Mouse (Mus musculus) midbrain, embryonic 14.5 days (tissue): Measurements from ENCODE around the gene Creld1. TPM values are rescaled to one million over a fixed set of nuclear protein-coding genes. Genes with fewer than 3 reads are reported as not detected.

Experiments used
- ATAC-seq: fragments of 200-750 bp; cut with Nextera tagmentation; 2 replicates; pipeline ENCODE4 v1.8.0; 2017; ENCODE audit warnings: moderate number of reproducible peaks, moderate library complexity; ENCODE audit not compliant: low FRiP score, low TSS enrichment
- DNase-seq: peaks from one replicate; pipeline ENCODE4 v3.0.0-alpha.2; 2015
- H3K27ac ChIP-seq: fragments of 300-500 bp; sonication (generic); replicated peaks from 2 replicates; pipeline ENCODE4 v1.5.1; 2014; ENCODE audit warnings: mild to moderate bottlenecking, low read depth, low read length, moderate library complexity
- H3K27me3 ChIP-seq: fragments of 300-500 bp; sonication (generic); 2 replicates; pipeline ENCODE4 v1.6.1; 2014; ENCODE audit warnings: low read length, control low read depth, mixed read lengths; ENCODE audit not compliant: control insufficient read depth, insufficient read depth
- H3K36me3 ChIP-seq: fragments of 300-500 bp; sonication (generic); 2 replicates; pipeline ENCODE4 v1.6.1; 2014; ENCODE audit warnings: low read length, control low read depth; ENCODE audit not compliant: control insufficient read depth, insufficient read depth
- H3K4me1 ChIP-seq: fragments of 300-500 bp; sonication (generic); 2 replicates; pipeline ENCODE4 v1.6.1; 2014; ENCODE audit warnings: mild to moderate bottlenecking, antibody characterized with exemption, low read length, control low read depth; ENCODE audit not compliant: control insufficient read depth, insufficient read depth
- H3K4me2 ChIP-seq: fragments of 300-500 bp; sonication (generic); 2 replicates; pipeline ENCODE4 v1.6.1; 2014; ENCODE audit warnings: mild to moderate bottlenecking, low read length, moderate library complexity
- H3K4me3 ChIP-seq: fragments of 300-500 bp; sonication (generic); replicated peaks from 2 replicates; pipeline ENCODE4 v1.5.1; 2014; ENCODE audit warnings: low read depth, low read length
- H3K9ac ChIP-seq: fragments of 300-500 bp; sonication (generic); replicated peaks from 2 replicates; pipeline ENCODE4 v1.6.1; 2014; ENCODE audit warnings: mild to moderate bottlenecking, low read length, moderate library complexity
- H3K9me3 ChIP-seq: fragments of 300-500 bp; sonication (generic); 2 replicates; pipeline ENCODE4 v1.6.1; 2016; ENCODE audit warnings: low read length, control low read depth, mixed read lengths; ENCODE audit not compliant: control insufficient read depth
- WGBS: fragments of 180-500 bp; shearing (Covaris S2); extraction: QIAGEN DNeasy Blood & Tissue Kit; methylation state at CpG from one replicate; pipeline ENCODE4 v1.1.7; 2014; 5-methylcytosine and 5-hydroxymethylcytosine counted together
- polyA plus RNA-seq: library from polyadenylated mRNA; unstranded; fragments of >200 nt; fragmentation: Nextera tagmentation; extraction: Ambion mirVana; gene quantifications from 2 replicates; pipeline ENCODE4 v1.2.1, GENCODE M21; 2014

The Creld1 gene
- polyA plus RNA-seq, 1 experiment from 2014 or later = 51.1 TPM

DNA sequence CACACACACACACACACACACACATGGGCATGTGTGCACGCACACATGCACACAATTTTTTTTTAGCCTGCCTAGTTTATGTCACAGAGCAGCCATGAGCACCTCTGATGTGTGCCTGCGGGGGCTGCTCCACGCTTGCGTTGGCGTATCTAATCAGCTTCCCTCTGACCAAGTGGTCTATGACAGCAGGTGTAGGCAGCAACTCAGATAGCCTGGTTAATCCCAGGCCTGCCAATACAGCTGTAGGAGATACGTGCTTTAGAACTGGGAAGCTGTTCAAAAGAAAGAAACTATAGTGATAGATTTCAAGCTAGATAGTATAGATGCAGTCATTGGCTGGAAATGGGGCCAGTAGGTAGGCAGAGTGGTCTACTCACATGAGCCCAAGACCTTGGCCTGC is 9.4 kb upstream of the Creld1 start:
- H3K4me2 ChIP-seq = no peak overlapping the region
- H3K4me1 ChIP-seq = peaks cover 7% of the 10 kb centered on the region
- no peak overlapping the region for H3K4me3 ChIP-seq
- H3K9me3 ChIP-seq = no peaks in the 10 kb centered on the region
- H3K27ac ChIP-seq = no peak overlapping the region
- H3K9ac ChIP-seq = no peak overlapping the region
- WGBS = 75% methylated on average over 6 of the region's 6 CpGs
- no peak for DNase-seq
- H3K36me3 ChIP-seq = no peaks in the 10 kb centered on the region
- peaks cover 20% of the 10 kb centered on the region for H3K27me3 ChIP-seq
- no peak for ATAC-seq

GRCm38 (mm10) chr6:113477353-113477752 is 5.7 kb upstream of the Creld1 start:
- DNase-seq (no peak), ATAC-seq (no peak)

DNA sequence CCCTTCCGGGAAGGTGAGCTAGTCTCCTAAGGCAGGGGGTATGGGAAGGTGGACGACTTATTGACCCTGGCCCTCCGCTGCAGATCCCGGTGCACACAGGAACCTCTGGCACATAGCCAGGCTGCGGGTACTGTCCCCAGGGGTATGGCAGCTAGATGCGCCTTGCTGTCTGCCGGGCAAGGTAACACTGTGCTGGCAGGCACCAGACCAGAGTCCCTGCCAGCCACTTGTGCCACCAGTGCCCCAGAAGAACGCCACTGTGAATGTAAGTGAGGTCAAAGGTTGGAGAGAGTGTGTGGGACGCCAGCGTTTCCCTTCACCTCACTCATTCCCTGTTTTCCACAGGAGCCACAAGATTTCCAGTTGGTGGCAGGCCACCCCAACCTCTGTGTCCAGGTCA is 4.2 kb upstream of the Creld1 start:
- Histone ChIP-seq H3K9ac (no peak overlapping the region), H3K36me3 (no peaks in the 10 kb centered on the region), H3K4me1 (peaks cover 5% of the 10 kb centered on the region), H3K27ac (no peak overlapping the region), H3K27me3 (no peaks in the 10 kb centered on the region), H3K4me3 (no peak overlapping the region), H3K9me3 (no peaks in the 10 kb centered on the region), H3K4me2 (no peak overlapping the region)
- WGBS = 79% methylated on average over 10 of the region's 10 CpGs
- no peak for DNase-seq
- ATAC-seq = no peak

More at GRCm38 (mm10) chr6:113477353-113477752, 5.7 kb upstream of the Creld1 start:
- no peaks in the 10 kb centered on the region for H3K36me3 ChIP-seq
- H3K4me3 ChIP-seq = no peak overlapping the region
- H3K27ac ChIP-seq = no peak overlapping the region
- 56% methylated on average over 7 of the region's 7 CpGs for WGBS
- no peak overlapping the region for H3K9ac ChIP-seq
- H3K9me3 ChIP-seq = no peaks in the 10 kb centered on the region
- H3K27me3 ChIP-seq = no peaks in the 10 kb centered on the region
- no peak overlapping the region for H3K4me2 ChIP-seq
- H3K4me1 ChIP-seq = peaks cover 2% of the 10 kb centered on the region

DNA sequence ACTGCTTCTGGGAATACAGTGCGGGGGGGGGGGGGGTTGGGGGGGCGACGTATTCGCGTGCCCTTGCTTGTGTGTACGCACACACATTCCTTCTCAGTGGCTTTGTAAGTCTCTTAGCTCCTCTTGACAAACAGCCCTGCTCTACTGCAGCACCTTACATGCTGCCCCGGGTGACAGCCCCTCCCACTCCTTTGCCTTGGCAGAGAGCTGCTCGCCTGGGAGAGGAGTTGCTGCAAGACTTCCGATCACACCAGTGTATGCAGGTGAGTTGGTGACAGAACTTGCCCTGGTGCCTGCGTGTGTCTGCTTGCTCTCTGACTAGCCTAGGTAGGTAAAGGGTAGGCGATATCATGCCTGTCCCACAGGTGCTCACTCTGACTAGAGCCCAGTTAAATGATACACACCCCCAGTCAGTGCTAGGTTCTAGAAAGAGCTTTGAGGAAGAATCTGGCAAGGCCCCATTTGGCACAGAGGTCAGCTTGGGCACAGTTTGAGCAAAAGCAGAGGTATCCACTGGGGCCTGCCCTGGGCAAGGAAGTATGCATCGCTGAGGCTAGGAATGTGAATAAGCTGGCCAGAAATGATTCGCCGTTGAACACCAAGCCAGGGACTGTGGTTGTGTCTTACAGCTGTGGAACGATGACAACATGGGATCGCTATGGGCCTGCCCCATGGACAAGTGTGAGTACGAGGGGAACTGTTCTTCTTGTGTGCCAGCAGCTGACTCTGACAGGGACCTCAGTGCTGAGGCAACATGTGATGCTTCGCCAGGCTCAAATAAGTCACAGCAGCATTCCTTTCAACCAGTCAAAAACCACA is 2.3 kb upstream of the Creld1 start:
- WGBS = 58% methylated on average over 18 of the region's 18 CpGs
- no peak overlapping the region for H3K4me2 ChIP-seq
- H3K9ac ChIP-seq = no peak overlapping the region
- no peak overlapping the region for H3K27ac ChIP-seq
- no peaks in the 10 kb centered on the region for H3K9me3 ChIP-seq
- no peak for DNase-seq
- H3K4me3 ChIP-seq = no peak overlapping the region
- no peak for ATAC-seq
- no peaks in the 10 kb centered on the region for H3K27me3 ChIP-seq
- peaks cover 18% of the 10 kb centered on the region for H3K4me1 ChIP-seq
- no peaks in the 10 kb centered on the region for H3K36me3 ChIP-seq

DNA sequence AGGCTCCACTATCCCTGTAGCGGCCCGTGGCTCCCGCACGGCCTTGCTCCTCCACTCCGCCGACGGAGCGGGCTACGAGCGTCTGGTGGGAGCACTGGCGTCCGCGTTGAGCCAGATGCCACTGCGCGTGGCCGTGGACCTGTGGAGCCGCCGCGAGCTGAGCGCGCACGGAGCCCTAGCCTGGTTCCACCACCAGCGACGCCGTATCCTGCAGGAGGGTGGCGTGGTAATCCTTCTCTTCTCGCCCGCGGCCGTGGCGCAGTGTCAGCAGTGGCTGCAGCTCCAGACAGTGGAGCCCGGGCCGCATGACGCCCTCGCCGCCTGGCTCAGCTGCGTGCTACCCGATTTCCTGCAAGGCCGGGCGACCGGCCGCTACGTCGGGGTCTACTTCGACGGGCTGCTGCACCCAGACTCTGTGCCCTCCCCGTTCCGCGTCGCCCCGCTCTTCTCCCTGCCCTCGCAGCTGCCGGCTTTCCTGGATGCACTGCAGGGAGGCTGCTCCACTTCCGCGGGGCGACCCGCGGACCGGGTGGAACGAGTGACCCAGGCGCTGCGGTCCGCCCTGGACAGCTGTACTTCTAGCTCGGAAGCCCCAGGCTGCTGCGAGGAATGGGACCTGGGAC is 509 bp upstream of the Creld1 start:
- Histone ChIP-seq H3K27ac (peak overlapping the region; percentile 86), H3K9ac (peak overlapping the region; percentile 77), H3K27me3 (no peaks in the 10 kb centered on the region), H3K9me3 (no peaks in the 10 kb centered on the region), H3K4me3 (peak overlapping the region; percentile 64), H3K4me2 (peak overlapping the region; percentile 79), H3K4me1 (peaks cover 21% of the 10 kb centered on the region), H3K36me3 (peaks cover 2% of the 10 kb centered on the region; the same call in 1 of the 2 replicates)
- WGBS = under 1% methylated on average over 65 of the region's 65 CpGs
- DNase-seq (peak; percentile 68), ATAC-seq (peak; percentile 66)

- WGBS = 8% methylated on average over 10 of the region's 10 CpGs
- peak overlapping the region; percentile 77 for H3K9ac ChIP-seq
- peak overlapping the region; percentile 86 for H3K27ac ChIP-seq
- H3K27me3 ChIP-seq = no peaks in the 10 kb centered on the region
- H3K4me1 ChIP-seq = peaks cover 21% of the 10 kb centered on the region
- H3K9me3 ChIP-seq = no peaks in the 10 kb centered on the region
- peak; percentile 71 for DNase-seq
- peak; percentile 51 for ATAC-seq
- peak overlapping the region; percentile 64 for H3K4me3 ChIP-seq
- H3K36me3 ChIP-seq = peaks cover 14% of the 10 kb centered on the region
- H3K4me2 ChIP-seq = peak overlapping the region; percentile 79
Observed at GRCm38 (mm10) chr6:113483729-113484128, 632 bp downstream of the Creld1 start.

DNA sequence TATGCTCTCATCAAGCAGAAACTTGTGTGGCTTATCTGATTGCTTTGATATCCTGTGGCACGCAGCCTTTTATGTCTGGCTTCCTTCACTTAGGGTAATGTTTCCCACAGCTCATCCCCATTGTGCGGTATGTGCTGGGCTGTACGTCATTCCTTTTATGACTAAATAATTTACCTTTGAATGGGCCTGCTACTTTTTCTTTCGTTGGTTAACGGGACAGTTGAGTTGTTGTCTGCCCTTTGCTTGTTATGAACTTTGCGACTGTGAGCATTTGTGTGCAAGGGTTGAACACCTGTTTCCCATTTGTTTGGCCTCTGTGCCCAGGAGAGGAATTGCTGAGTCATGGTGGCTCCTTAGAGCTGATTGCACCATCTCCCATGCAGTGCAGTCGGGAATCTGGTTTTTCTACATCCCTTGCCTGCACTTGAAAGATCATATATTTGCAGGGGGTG is 4.1 kb downstream of the Creld1 start:
- Histone ChIP-seq H3K36me3 (peaks cover 43% of the 10 kb centered on the region), H3K27me3 (no peaks in the 10 kb centered on the region), H3K9ac (no peak overlapping the region), H3K9me3 (no peaks in the 10 kb centered on the region), H3K4me3 (no peak overlapping the region), H3K4me2 (no peak overlapping the region), H3K4me1 (peaks cover 21% of the 10 kb centered on the region), H3K27ac (no peak overlapping the region)
- ATAC-seq = no peak
- no peak for DNase-seq
- WGBS = 68% methylated on average over 7 of the region's 7 CpGs

DNA sequence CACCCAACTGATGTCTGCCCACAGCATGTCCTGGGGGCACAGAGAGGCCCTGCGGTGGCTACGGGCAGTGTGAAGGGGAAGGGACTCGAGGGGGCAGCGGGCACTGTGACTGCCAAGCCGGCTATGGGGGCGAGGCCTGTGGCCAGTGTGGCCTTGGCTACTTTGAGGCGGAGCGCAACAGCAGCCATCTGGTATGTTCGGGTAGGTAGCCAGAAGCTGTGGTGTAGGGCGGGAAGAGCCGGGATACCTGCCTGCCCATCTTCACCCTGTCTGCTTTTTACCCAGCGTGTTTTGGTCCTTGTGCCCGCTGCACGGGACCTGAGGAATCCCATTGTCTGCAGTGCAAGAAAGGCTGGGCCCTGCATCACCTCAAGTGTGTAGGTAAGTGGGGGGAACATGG is 6.3 kb downstream of the Creld1 start:
- no peak overlapping the region for H3K27ac ChIP-seq
- DNase-seq (no peak), ATAC-seq (no peak)
- no peaks in the 10 kb centered on the region for H3K27me3 ChIP-seq
- WGBS = 95% methylated on average over 14 of the region's 14 CpGs
- no peak overlapping the region for H3K4me2 ChIP-seq
- peaks cover 53% of the 10 kb centered on the region for H3K36me3 ChIP-seq
- H3K9ac ChIP-seq = no peak overlapping the region
- H3K4me3 ChIP-seq = no peak overlapping the region
- H3K4me1 ChIP-seq = peaks cover 11% of the 10 kb centered on the region
- H3K9me3 ChIP-seq = no peaks in the 10 kb centered on the region
